Mouse (Mus musculus) kidney, postnatal 0 days (tissue): ENCODE results near the gene Pdcd6. TPM values are rescaled to one million over a fixed set of nuclear protein-coding genes. Genes with fewer than 3 reads are reported as not detected.

Source experiments
- ATAC-seq: fragments of 200-750 bp; cut with Nextera tagmentation; replicated peaks from 2 replicates; pipeline ENCODE4 v1.8.0; 2017; ENCODE audit warnings: low read depth, moderate number of reproducible peaks, moderate TSS enrichment, moderate library complexity; ENCODE audit not compliant: low FRiP score
- DNase-seq: peaks from one replicate; pipeline ENCODE4 v3.0.0-alpha.2; 2016; ENCODE audit warnings: low spot score
- H3K27ac ChIP-seq: fragments of 300-500 bp; sonication (generic); 2 replicates; pipeline ENCODE4 v1.5.1; 2014; ENCODE audit warnings: mild to moderate bottlenecking
- H3K27me3 ChIP-seq: fragments of 300-500 bp; sonication (generic); 2 replicates; pipeline ENCODE4 v1.6.1; 2014; ENCODE audit warnings: low read length, mixed read lengths; ENCODE audit not compliant: insufficient read depth
- H3K36me3 ChIP-seq: fragments of 300-500 bp; sonication (generic); 2 replicates; pipeline ENCODE4 v1.6.1; 2014; ENCODE audit warnings: low read length, mixed read lengths; ENCODE audit not compliant: insufficient read depth
- H3K4me1 ChIP-seq: fragments of 300-500 bp; sonication (generic); replicated peaks from 2 replicates; pipeline ENCODE4 v1.6.1; 2014; ENCODE audit warnings: antibody characterized with exemption, low read length, mixed read lengths; ENCODE audit not compliant: insufficient read depth
- H3K4me2 ChIP-seq: fragments of 300-500 bp; sonication (generic); 2 replicates; pipeline ENCODE4 v1.6.1; 2014; ENCODE audit warnings: mild to moderate bottlenecking, low read length, moderate library complexity, mixed read lengths
- H3K4me3 ChIP-seq: fragments of 300-500 bp; sonication (generic); replicated peaks from 2 replicates; pipeline ENCODE4 v1.5.1; 2014; ENCODE audit warnings: low read depth, low read length
- H3K9ac ChIP-seq: fragments of 300-500 bp; sonication (generic); 2 replicates; pipeline ENCODE4 v1.6.1; 2014; ENCODE audit warnings: low read depth, low read length
- H3K9me3 ChIP-seq: fragments of 300-500 bp; sonication (generic); replicated peaks from 2 replicates; pipeline ENCODE4 v1.6.1; 2016; ENCODE audit warnings: low read length, inconsistent platforms, mixed read lengths
- CTCF ChIP-seq: IDR thresholded peaks from 2 replicates; pipeline ENCODE4 v1.5.1; 2016; ENCODE audit warnings: antibody characterized with exemption, low read depth, mild to moderate bottlenecking, moderate library complexity
- WGBS: fragments of 180-500 bp; shearing (Covaris S2); extraction: QIAGEN DNeasy Blood & Tissue Kit; methylation state at CpG from one replicate; pipeline ENCODE4 v1.1.7; 2014; 5-methylcytosine and 5-hydroxymethylcytosine counted together
- polyA plus RNA-seq: library from polyadenylated mRNA; unstranded; fragments of >200 nt; fragmentation: Nextera tagmentation; extraction: Ambion mirVana; gene quantifications from 2 replicates; pipeline ENCODE4 v1.2.1, GENCODE M21; 2015

Pdcd6 gene
- polyA plus RNA-seq, 1 experiment from 2014 or later: 183 TPM

GRCm38 (mm10) chr13:74349566-74350434 lies 32.4 kb upstream of the Pdcd6 start, which contains the start of the genes Sdha and Ccdc127:
Gene Sdha, minus strand, starts transcription at chr13:74350280.
Gene Ccdc127, plus strand, starts transcription at chr13:74350309.
- H3K27me3 ChIP-seq: no peaks in the 10 kb centered on the region
- peaks cover 8% of the 10 kb centered on the region for H3K4me1 ChIP-seq
- ATAC-seq (peak; percentile 98), DNase-seq (peak; percentile 97)
- peak; percentile 21; the same call in 1 of the 2 replicates for TF ChIP-seq CTCF
- 0 out of 2 replicates have a peak, but pooled peaks cover 12% of the 10 kb centered on the region for H3K36me3 ChIP-seq
- under 1% methylated on average over 57 of the region's 57 CpGs for WGBS
- peak within 1 kb of the TSS; percentile 62 for H3K4me2 ChIP-seq
- H3K27ac ChIP-seq: peak within 1 kb of the TSS; percentile 93
- peak within 1 kb of the TSS; percentile 75 for H3K4me3 ChIP-seq
- H3K9me3 ChIP-seq: no peaks in the 10 kb centered on the region
- peak within 1 kb of the TSS; percentile 90 for H3K9ac ChIP-seq

GRCm38 (mm10) chr13:74341036-74341435 lies 23.7 kb upstream of the Pdcd6 start:
- peak; percentile 87 for DNase-seq
- Histone ChIP-seq H3K4me1 (no peaks in the 10 kb centered on the region), H3K36me3 (peaks cover 27% of the 10 kb centered on the region), H3K4me2 (no peak overlapping the region), H3K9me3 (no peaks in the 10 kb centered on the region), H3K4me3 (no peak overlapping the region), H3K27me3 (no peaks in the 10 kb centered on the region), H3K27ac (no peak overlapping the region), H3K9ac (no peak overlapping the region)
- 48% methylated on average over 3 of the region's 3 CpGs for WGBS
- peak; percentile 72; the same call in 1 of the 2 replicates for ATAC-seq
- TF ChIP-seq CTCF: peak; percentile 83

- no peak for DNase-seq
- ATAC-seq: no peak
- H3K27me3 ChIP-seq: no peaks in the 10 kb centered on the region
- H3K4me3 ChIP-seq: no peak overlapping the region
- peaks cover 62% of the 10 kb centered on the region for H3K36me3 ChIP-seq
- H3K4me2 ChIP-seq: no peak overlapping the region
- no peak for TF ChIP-seq CTCF
- no peak overlapping the region for H3K9ac ChIP-seq
- H3K9me3 ChIP-seq: no peaks in the 10 kb centered on the region
- H3K4me1 ChIP-seq: no peaks in the 10 kb centered on the region
- no peak overlapping the region for H3K27ac ChIP-seq
These were observed 11.9 kb upstream of the Pdcd6 start for GRCm38 (mm10) chr13:74329321-74329720.

GRCm38 (mm10) chr13:74316789-74317169 lies 601 bp downstream of the Pdcd6 start:
- peak overlapping the region; percentile 84 for H3K4me2 ChIP-seq
- no peaks in the 10 kb centered on the region for H3K27me3 ChIP-seq
- H3K9me3 ChIP-seq: no peaks in the 10 kb centered on the region
- ATAC-seq (no peak), DNase-seq (no peak)
- peak overlapping the region; percentile 90 for H3K4me3 ChIP-seq
- peak overlapping the region; percentile 86 for H3K9ac ChIP-seq
- no peaks in the 10 kb centered on the region for H3K4me1 ChIP-seq
- peaks cover 12% of the 10 kb centered on the region; the same call in 1 of the 2 replicates for H3K36me3 ChIP-seq
- whole genome bisulfite sequencing: 2% methylated on average over 15 of the region's 15 CpGs
- TF ChIP-seq CTCF: no peak
- peak overlapping the region; percentile 90 for H3K27ac ChIP-seq

GRCm38 (mm10) chr13:74316386-74316785 lies 994 bp downstream of the Pdcd6 start:
- Histone ChIP-seq H3K27me3 (no peaks in the 10 kb centered on the region), H3K9me3 (no peaks in the 10 kb centered on the region), H3K9ac (peak overlapping the region; percentile 86), H3K27ac (peak overlapping the region; percentile 90), H3K4me1 (no peaks in the 10 kb centered on the region), H3K36me3 (peaks cover 9% of the 10 kb centered on the region; the same call in 1 of the 2 replicates), H3K4me2 (peak overlapping the region; percentile 84), H3K4me3 (peak overlapping the region; percentile 90)
- ATAC-seq (no peak), DNase-seq (peak; percentile 27)
- TF ChIP-seq CTCF: no peak
- 22% methylated on average over 4 of the region's 4 CpGs for WGBS

GRCm38 (mm10) chr13:74314616-74315015 lies 2.8 kb downstream of the Pdcd6 start:
- DNase-seq (no peak), ATAC-seq (no peak)
- no peak overlapping the region for H3K4me2 ChIP-seq
- no peak overlapping the region for H3K27ac ChIP-seq
- no peak for TF ChIP-seq CTCF
- H3K9me3 ChIP-seq: no peaks in the 10 kb centered on the region
- H3K4me1 ChIP-seq: no peaks in the 10 kb centered on the region
- H3K36me3 ChIP-seq: peaks cover 16% of the 10 kb centered on the region
- H3K9ac ChIP-seq: no peak overlapping the region
- WGBS: 95% methylated on average over 3 of the region's 3 CpGs
- no peaks in the 10 kb centered on the region for H3K27me3 ChIP-seq
- H3K4me3 ChIP-seq: no peak overlapping the region
